Mouse (Mus musculus) kidney, embryonic 14.5 days (tissue): ENCODE measurements around the gene Cldn15. TPM values are rescaled to one million over a fixed set of nuclear protein-coding genes. Genes with fewer than 3 reads are reported as not detected.
"Not testable (repeated sequence)": the region's sequence is repeated elsewhere in the genome, so short reads cannot be mapped to it uniquely, and the experiment has no call there.

ENCODE experiments used
- ATAC-seq: fragments of 200-750 bp; cut with Nextera tagmentation; 2 replicates; pipeline ENCODE4 v1.8.0; 2017; ENCODE audit warnings: moderate number of reproducible peaks, mild to moderate bottlenecking, moderate TSS enrichment, moderate library complexity; ENCODE audit not compliant: low FRiP score, low TSS enrichment
- H3K27ac ChIP-seq: fragments of 300-500 bp; sonication (generic); 2 replicates; pipeline ENCODE4 v1.5.1; 2014; ENCODE audit warnings: low read depth, mild to moderate bottlenecking, low read length, moderate library complexity, mixed read lengths
- H3K27me3 ChIP-seq: fragments of 300-500 bp; sonication (generic); 2 replicates; pipeline ENCODE4 v1.6.1; 2014; ENCODE audit warnings: mild to moderate bottlenecking, low read length; ENCODE audit not compliant: control insufficient read depth, insufficient read depth
- H3K36me3 ChIP-seq: fragments of 300-500 bp; sonication (generic); 2 replicates; pipeline ENCODE4 v1.6.1; 2014; ENCODE audit warnings: low read length, mixed read lengths; ENCODE audit not compliant: control insufficient read depth, insufficient read depth
- H3K4me1 ChIP-seq: fragments of 300-500 bp; sonication (generic); 2 replicates; pipeline ENCODE4 v1.6.1; 2014; ENCODE audit warnings: low read length, mixed read lengths; ENCODE audit not compliant: control insufficient read depth, insufficient read depth
- H3K4me2 ChIP-seq: fragments of 300-500 bp; sonication (generic); replicated peaks from 2 replicates; pipeline ENCODE4 v1.6.1; 2014; ENCODE audit warnings: low read depth, mild to moderate bottlenecking, low read length
- H3K4me3 ChIP-seq: fragments of 300-500 bp; sonication (generic); 2 replicates; pipeline ENCODE4 v1.5.1; 2014; ENCODE audit warnings: mild to moderate bottlenecking, low read length
- H3K9ac ChIP-seq: fragments of 300-500 bp; sonication (generic); 2 replicates; pipeline ENCODE4 v1.6.1; 2014; ENCODE audit warnings: low read depth, mild to moderate bottlenecking, low read length, moderate library complexity
- H3K9me3 ChIP-seq: fragments of 300-500 bp; sonication (generic); 2 replicates; pipeline ENCODE4 v1.6.1; 2016; ENCODE audit warnings: low read length; ENCODE audit not compliant: control insufficient read depth
- WGBS: fragments of 180-500 bp; shearing (Covaris S2); extraction: QIAGEN DNeasy Blood & Tissue Kit; methylation state at CpG from one replicate; pipeline ENCODE4 v1.1.7; 2014; 5-methylcytosine and 5-hydroxymethylcytosine counted together
- polyA plus RNA-seq: library from polyadenylated mRNA; unstranded; fragments of >200 nt; fragmentation: Nextera tagmentation; extraction: Ambion mirVana; gene quantifications from 2 replicates; pipeline ENCODE4 v1.2.1, GENCODE M21; 2014

The Cldn15 gene
- polyA plus RNA-seq, 1 experiment from 2014 or later, result 1.7 TPM

DNA sequence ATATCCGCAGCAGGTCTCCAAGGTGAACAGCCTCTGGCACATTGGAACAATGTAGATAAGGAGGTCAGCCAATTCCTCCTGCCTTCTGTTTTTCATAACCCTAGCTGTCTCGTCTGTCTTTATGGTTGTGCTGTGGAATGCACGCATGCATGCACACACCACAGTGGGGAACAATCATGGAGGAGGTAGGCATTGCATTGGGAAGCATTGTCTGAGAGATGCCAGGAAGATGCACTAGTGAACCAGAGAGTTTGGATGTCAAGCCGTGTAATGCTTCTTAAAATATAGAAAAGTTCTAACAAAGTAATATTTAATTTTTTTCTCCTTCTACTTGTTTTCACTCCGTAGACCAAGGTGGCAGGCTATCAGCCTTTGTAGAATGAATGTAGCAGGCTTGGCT lies 33.5 kb upstream of the Cldn15 start:
- no peaks in the 10 kb centered on the region for H3K9me3 ChIP-seq
- 82% methylated on average over 5 of the region's 5 CpGs for WGBS
- no peak overlapping the region for H3K4me2 ChIP-seq
- no peak overlapping the region for H3K4me3 ChIP-seq
- H3K27ac ChIP-seq, result no peak overlapping the region
- no peaks in the 10 kb centered on the region; the same call in 1 of the 2 replicates for H3K36me3 ChIP-seq
- no peaks in the 10 kb centered on the region for H3K27me3 ChIP-seq
- no peak overlapping the region for H3K9ac ChIP-seq
- no peak for ATAC-seq
- no peaks in the 10 kb centered on the region for H3K4me1 ChIP-seq

DNA sequence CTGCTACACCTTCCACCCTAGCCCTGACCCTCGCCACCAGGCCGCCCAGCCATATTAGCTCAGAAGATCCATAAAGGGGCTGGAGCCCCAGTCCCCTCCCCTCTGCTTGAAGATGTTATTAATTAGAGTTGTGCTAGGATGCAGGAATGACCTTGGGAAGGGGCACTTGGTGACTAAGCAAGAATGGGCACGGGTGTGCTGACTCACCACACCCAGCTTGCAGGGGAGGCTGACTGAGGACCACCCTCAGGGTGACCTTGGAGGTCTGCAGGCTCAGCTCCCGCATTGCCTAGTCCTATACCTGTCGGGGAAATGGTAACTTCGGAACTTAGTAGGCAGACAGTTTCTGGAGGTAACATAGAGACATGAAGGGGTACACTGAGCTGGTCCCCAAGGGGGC lies 32.5 kb upstream of the Cldn15 start:
- ATAC-seq, result no peak
- no peaks in the 10 kb centered on the region for H3K9me3 ChIP-seq
- no peak overlapping the region for H3K4me2 ChIP-seq
- WGBS, result 86% methylated on average over 6 of the region's 6 CpGs
- no peak overlapping the region for H3K4me3 ChIP-seq
- no peak overlapping the region for H3K27ac ChIP-seq
- H3K36me3 ChIP-seq, result no peaks in the 10 kb centered on the region; the same call in 1 of the 2 replicates
- no peaks in the 10 kb centered on the region for H3K27me3 ChIP-seq
- H3K9ac ChIP-seq, result no peak overlapping the region
- no peaks in the 10 kb centered on the region for H3K4me1 ChIP-seq

DNA sequence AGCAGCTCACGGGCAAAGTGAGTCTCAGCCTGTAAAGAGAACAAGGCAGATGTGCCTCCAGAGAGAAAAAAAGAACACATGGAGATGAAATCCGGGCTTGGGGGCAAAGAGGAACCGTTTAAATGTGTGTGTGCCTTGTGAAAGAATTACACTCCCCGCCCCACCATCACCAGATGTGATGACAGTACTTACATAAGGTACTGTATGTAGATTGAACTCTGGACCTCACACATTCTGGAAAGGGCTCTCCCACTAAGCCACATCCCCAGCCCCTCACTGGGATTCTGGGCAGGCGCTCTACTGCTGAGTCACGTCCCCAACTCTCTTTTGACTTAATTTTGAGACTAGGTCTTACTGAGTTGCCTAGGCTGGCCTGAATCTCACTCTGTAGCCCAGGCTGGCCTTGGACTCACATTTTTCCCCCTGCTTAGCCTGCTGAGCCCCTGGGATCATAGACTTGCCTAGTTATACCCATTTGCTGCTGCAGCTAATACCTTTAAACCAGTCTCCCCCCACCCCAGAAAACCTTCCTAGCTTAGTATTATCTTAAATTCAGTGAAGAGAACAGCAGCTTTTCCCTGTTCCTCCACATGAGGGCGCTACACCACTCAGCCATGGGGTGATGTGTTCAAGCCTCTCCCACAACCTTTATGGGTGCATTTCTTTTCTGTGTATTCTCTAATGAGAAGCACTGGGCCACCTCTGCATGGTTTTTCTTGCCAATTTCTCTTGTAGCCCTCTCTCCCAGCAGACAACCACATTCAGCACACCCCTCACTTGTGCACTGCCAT lies 30.3 kb upstream of the Cldn15 start:
- no peak overlapping the region for H3K27ac ChIP-seq
- ATAC-seq, result no peak
- H3K4me2 ChIP-seq, result no peak overlapping the region
- H3K4me1 ChIP-seq, result no peaks in the 10 kb centered on the region
- no peaks in the 10 kb centered on the region for H3K9me3 ChIP-seq
- H3K36me3 ChIP-seq, result no peaks in the 10 kb centered on the region
- 70% methylated on average over 7 of the region's 7 CpGs for WGBS
- no peak overlapping the region for H3K9ac ChIP-seq
- no peaks in the 10 kb centered on the region for H3K27me3 ChIP-seq
- no peak overlapping the region for H3K4me3 ChIP-seq

DNA sequence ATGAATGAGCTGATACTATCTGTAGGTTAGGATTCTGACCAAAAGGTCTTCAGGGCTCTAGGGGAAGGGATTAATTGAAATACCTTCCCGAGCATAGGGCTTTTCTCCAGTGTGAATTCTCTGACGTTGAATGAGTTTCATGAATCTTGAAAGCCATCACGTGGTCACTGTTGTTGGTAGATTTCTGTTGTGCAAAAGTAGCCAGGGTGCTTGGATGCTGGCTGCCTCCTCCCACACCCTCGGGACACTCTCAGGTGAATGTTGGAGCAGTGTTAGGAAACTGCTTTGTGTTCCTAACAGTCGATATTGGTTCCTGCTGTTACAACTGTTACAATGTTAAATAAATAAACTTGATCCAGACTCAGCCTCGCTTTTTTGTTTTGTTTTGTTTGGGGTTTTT lies 29.7 kb upstream of the Cldn15 start:
- Histone ChIP-seq H3K27me3 (no peaks in the 10 kb centered on the region), H3K9me3 (no peaks in the 10 kb centered on the region), H3K4me3 (no peak overlapping the region), H3K4me2 (no peak overlapping the region), H3K36me3 (no peaks in the 10 kb centered on the region), H3K4me1 (no peaks in the 10 kb centered on the region), H3K9ac (no peak overlapping the region), H3K27ac (no peak overlapping the region)
- 80% methylated on average over 6 of the region's 6 CpGs for WGBS
- ATAC-seq, result no peak

DNA sequence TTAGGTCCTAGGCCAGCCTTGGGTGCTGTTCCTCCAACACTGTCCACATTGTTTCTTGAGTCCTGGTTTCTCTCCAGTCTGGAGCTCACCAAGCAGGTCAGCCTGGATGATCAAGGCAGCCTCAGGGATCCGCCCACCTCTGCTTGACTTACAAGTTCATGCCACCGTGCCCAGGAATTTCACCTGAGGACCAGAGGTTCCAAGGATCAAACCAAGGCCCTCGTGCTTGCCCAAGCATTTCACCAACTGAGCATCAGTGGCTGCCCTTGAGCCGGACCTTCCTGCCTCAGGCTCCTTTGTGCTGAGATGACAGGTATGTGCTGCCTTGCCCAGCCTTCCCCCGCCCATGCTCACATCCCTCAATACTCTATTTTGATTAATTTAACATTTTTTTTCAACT lies 28.8 kb upstream of the Cldn15 start:
- Histone ChIP-seq H3K4me3 (no peak overlapping the region), H3K4me2 (no peak overlapping the region), H3K27me3 (no peaks in the 10 kb centered on the region), H3K9me3 (no peaks in the 10 kb centered on the region), H3K36me3 (no peaks in the 10 kb centered on the region), H3K4me1 (no peaks in the 10 kb centered on the region), H3K27ac (no peak overlapping the region), H3K9ac (no peak overlapping the region)
- ATAC-seq, result no peak
- 73% methylated on average over 5 of the region's 5 CpGs for WGBS

DNA sequence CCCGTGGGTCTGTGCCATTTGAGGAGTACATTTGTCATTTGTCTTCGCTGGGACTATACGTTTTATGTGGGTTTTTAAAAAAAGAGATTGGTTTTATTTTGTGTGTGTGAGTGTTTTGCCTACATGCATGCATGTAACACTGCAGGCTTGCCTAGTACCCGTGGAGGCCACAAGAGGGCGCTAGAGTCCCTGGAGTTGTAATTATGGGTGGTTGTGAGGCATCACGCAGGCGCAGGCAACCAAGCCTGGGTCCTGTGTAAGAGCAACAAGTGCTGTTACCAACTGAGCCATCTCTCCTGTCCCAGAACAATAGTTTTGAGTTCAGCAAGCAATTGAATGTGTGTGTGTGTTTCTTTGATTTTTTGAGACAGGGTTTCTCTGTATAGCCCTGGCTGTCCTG lies 27.1 kb upstream of the Cldn15 start:
- Histone ChIP-seq H3K4me2 (no peak overlapping the region), H3K9ac (no peak overlapping the region), H3K4me1 (no peaks in the 10 kb centered on the region), H3K27ac (no peak overlapping the region), H3K9me3 (no peaks in the 10 kb centered on the region), H3K4me3 (no peak overlapping the region), H3K27me3 (no peaks in the 10 kb centered on the region), H3K36me3 (no peaks in the 10 kb centered on the region)
- 69% methylated on average over 7 of the region's 7 CpGs for WGBS
- ATAC-seq, result no peak

DNA sequence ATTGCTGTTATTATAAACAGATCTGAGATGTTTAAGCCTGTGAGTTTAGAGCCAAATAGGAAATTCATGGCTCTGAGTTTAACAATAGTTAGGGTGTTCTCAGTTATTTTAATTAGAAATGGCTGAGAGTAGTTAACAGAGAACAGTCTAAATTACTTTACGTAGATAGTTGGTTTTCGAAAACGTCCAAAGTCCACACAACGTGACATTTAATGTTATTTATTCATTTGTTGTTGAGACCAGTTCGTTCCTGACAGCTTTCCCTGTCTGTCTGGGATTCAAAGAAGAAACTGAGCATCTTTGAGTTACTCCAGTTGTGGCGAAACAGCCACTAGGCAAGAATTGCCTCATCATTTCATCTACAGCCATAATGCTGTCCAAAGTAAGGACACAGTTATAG lies 26.4 kb upstream of the Cldn15 start:
- H3K9me3 ChIP-seq, H3K9ac ChIP-seq, H3K27ac ChIP-seq, H3K4me2 ChIP-seq, H3K27me3 ChIP-seq, H3K4me3 ChIP-seq, H3K4me1 ChIP-seq, H3K36me3 ChIP-seq, ATAC-seq: not testable (repeated sequence)
- WGBS, result 80% methylated on average over 6 of the region's 6 CpGs

DNA sequence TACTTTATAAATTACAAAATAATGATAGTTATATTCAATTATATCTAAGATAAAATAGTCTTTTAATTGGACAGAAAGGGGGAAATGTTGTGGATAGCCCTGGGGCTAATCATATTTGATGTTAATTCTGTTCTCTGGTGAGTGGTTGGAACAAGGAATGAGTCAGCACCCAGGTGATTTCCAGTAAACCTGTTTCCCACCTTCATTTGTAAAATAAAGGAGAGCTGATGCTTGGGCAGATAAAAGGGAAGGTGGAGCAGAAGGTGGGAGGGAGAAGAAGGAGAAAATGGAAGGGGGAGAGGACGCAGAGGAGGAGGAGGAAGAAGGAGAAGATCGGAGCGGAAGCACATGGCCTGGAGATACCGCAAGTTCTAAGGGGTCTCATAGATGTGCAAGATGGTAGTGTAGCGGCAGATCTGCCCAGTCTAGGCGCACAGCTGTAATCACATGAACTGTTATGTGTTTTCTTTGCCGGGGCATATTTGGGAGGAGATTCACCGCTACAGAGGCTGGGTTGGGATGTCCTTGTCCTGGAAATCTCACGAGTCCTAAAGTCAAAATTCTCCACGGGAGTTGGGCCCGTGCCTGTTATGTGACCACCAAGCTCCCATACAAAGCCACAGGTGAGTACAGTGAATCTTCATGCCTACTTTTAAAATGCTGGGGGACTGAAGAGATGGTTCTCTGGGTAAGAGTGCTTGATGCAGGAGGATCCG lies 25.4 kb upstream of the Cldn15 start:
- no peak for ATAC-seq
- H3K4me3 ChIP-seq, result no peak overlapping the region
- H3K27me3 ChIP-seq, result no peaks in the 10 kb centered on the region
- no peaks in the 10 kb centered on the region for H3K9me3 ChIP-seq
- no peak overlapping the region for H3K4me2 ChIP-seq
- no peaks in the 10 kb centered on the region for H3K4me1 ChIP-seq
- H3K27ac ChIP-seq, result no peak overlapping the region
- H3K36me3 ChIP-seq, result no peaks in the 10 kb centered on the region
- WGBS, result 87% methylated on average over 12 of the region's 12 CpGs
- H3K9ac ChIP-seq, result no peak overlapping the region

DNA sequence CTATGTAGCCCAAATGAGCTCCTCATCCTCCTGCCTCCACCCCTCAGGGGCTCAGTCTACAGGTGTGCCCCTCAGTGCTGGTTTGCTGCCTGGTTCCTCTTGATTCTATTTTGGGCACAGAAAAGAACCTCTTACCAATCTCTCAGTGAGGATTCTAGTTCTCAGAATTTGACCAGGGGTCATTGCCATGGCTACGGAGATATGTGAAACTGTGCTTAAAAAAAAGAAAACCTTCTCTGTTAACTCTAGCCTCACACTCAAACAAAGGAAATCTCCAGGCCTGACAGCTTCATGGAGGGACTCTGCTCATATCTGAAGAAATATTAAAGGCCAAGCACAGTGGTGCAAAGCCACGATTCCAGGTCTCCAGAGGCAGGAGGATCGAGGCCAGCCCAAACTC lies 23.6 kb upstream of the Cldn15 start:
- 73% methylated on average over 3 of the region's 3 CpGs for WGBS

More for the DNA sequence above, 23.6 kb upstream of the Cldn15 start:
- no peaks in the 10 kb centered on the region for H3K36me3 ChIP-seq
- H3K4me2 ChIP-seq, result no peak overlapping the region
- H3K27me3 ChIP-seq, result no peaks in the 10 kb centered on the region
- H3K4me3 ChIP-seq, result no peak overlapping the region
- no peaks in the 10 kb centered on the region for H3K4me1 ChIP-seq
- ATAC-seq, result no peak
- H3K9ac ChIP-seq, result no peak overlapping the region
- no peaks in the 10 kb centered on the region for H3K9me3 ChIP-seq
- H3K27ac ChIP-seq, result no peak overlapping the region
